Mouse (Mus musculus) cortical plate, adult 2 months (tissue): ENCODE results near the gene Lrrk1.

Experiments used
- CTCF ChIP-seq: fragments of 200-500 bp; IDR thresholded peaks from 2 replicates; pipeline ENCODE4 v1.5.1; 2011; ENCODE audit warnings: mild to moderate bottlenecking, control low read depth, low read length; ENCODE audit not compliant: insufficient read depth; ENCODE audit errors: extremely low read depth
- POLR2A ChIP-seq: fragments of 200-500 bp; IDR thresholded peaks from 2 replicates; pipeline ENCODE4 v1.6.1; 2011; ENCODE audit warnings: mild to moderate bottlenecking, low read length, control low read depth; ENCODE audit not compliant: insufficient read depth; ENCODE audit errors: extremely low read depth

DNA sequence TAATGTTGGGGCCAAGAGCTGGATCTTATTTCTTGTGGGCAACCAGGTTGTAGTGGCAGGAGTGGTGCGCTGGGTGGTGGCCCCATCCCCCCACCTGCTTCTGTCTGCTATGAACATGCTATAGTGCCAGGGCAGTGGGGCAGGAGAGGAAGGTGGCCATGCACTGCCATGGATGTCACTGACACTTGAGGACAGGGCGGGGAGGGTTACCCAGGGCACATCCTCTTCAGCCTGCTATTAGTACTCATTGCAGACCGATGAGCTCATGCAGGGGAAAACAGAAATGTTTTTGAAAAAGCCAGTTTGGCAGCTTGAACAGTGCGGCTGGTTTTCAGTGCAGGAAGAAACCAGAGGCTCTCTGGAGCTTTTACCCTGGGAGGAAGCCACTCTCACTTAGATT, 28.7 kb upstream of the Lrrk1 start:
- no peak for TF ChIP-seq POLR2A
- no peak for TF ChIP-seq CTCF
